Mouse (Mus musculus): ENCODE results near the gene Nlrp10. TPM values are rescaled to one million over a fixed set of nuclear protein-coding genes. Genes with fewer than 3 reads are reported as not detected.

Gene Nlrp10
- 0.09 and 0.11 TPM in 2 replicates for total RNA-seq (2023)

GRCm38 (mm10) chr7:108929726-108930393 lies at the start of gene Nlrp10:
Gene Nlrp10 (minus strand): TSS chr7:108930178.

DNA sequence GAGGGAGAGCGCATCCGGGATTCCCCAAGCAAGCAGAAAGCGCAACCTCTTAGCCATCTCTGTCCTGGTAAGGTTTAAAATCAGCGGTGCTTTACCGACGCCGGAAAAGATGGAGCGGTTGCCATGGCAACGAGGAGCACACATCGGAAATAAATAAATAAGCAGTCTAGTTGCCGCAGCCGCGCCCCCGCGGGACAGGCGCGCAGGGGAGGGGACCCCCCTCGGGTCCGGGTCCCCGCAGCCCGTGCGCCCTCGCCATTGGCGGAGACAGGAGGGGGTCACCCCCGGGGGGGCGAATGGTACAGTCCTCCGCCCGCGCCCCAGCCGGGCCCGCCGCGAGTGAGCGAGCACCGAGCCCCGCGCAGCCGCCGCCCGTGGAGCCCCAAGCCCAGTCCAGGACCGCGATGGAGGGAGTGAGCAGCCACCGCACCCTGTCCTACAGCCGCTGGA lies 20.4 kb upstream of the Nlrp10 start, which contains the start of gene Tub:
Gene Tub, plus strand, starts transcription at position 27 of the 450 bp plus-strand sequence.

DNA sequence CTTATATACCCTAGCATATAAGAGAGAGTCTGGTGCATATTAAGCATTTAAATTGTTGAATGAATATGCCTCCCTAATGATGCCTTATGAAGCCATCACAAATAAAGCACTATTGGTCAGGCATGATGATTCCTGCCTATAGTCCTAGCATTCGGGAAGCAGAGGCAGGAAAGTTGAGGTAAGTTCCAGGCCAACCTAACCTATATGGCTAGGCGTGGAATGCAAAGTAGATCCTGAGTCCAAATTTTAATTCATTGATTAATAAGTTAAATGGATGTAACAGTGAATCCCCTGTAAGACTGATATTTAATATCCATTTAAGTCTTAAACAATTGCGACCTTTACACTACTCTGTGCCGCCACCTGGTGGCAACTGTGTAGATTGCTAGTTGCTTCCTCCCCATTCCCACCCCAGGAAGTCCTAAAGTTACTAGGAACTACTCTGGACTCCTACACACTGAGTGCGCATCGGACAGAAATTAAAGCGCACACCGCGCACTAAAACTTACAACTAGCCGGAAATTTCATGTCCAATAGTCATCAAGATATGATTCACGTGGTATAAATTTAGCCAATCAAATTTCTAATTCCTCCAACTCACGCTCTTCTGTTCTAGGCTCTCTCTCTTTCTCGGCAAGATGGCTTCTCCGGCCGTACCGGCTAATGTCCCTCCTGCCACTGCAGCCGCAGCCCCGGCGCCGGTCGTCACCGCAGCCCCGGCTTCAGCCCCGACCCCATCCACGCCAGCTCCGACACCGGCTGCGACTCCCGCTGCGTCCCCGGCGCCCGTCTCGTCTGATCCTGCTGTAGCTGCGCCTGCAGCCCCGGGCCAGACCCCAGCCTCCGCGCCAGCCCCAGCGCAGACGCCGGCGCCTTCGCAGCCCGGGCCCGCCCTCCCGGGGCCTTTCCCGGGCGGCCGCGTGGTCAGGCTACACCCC lies 4.1 kb upstream of the Nlrp10 start, which contains the start of gene Eif3f:
Gene Eif3f, plus strand, starts transcription at position 624 of the 938 bp plus-strand sequence.

GRCm38 (mm10) chr7:108894320-108894719 lies 35.7 kb downstream of the Nlrp10 start, which contains the start of gene Olfr519:
Gene Olfr519 (minus strand): TSS chr7:108894420.

GRCm38 (mm10) chr7:108884906-108885305 lies 45.1 kb downstream of the Nlrp10 start, which contains the start of gene Olfr518:
Gene Olfr518 (minus strand): TSS chr7:108885006.

GRCm38 (mm10) chr7:108872279-108872678 lies 57.7 kb downstream of the Nlrp10 start, which contains the start of gene Olfr517:
Gene Olfr517 (minus strand): TSS chr7:108872379.

Other genes with a start within 250 kb of the Nlrp10 start
- gene Olfr512, start 216.9 kb downstream of the Nlrp10 start, total RNA-seq (2023), result not detected in 2 replicates
- gene Olfr513, start 179.2 kb downstream of the Nlrp10 start, total RNA-seq (2023), result not detected in 2 replicates
- not detected in 2 replicates for gene Olfr514, start 104.2 kb downstream of the Nlrp10 start, total RNA-seq (2023)
- not detected in 2 replicates for gene Olfr516, start 79.6 kb downstream of the Nlrp10 start, total RNA-seq (2023)
- gene Olfr517, start 57.8 kb downstream of the Nlrp10 start, total RNA-seq (2023), result not detected in 2 replicates
- gene Olfr518, start 45.2 kb downstream of the Nlrp10 start, total RNA-seq (2023), result not detected in 2 replicates
- not detected in 2 replicates for gene Olfr519, start 35.8 kb downstream of the Nlrp10 start, total RNA-seq (2023)
- 102 and 104 TPM in 2 replicates for gene Eif3f, start 4.2 kb upstream of the Nlrp10 start, total RNA-seq (2023)
- gene Tub, start 20.2 kb upstream of the Nlrp10 start, total RNA-seq (2023), result 0.35 TPM in 1 of 2 replicates, not detected in the other
- gene Ric3, start 153.2 kb upstream of the Nlrp10 start, total RNA-seq (2023), result 0.43 and 0.66 TPM in 2 replicates
- 29.9 and 31.9 TPM in 2 replicates for gene Lmo1, start 245.0 kb upstream of the Nlrp10 start, total RNA-seq (2023)

All from neutrophil, adult 65 days (primary cell).